Mouse (Mus musculus) testis, adult 2 months (tissue): ENCODE data around the gene Taar7f. TPM values are rescaled to one million over a fixed set of nuclear protein-coding genes. Genes with fewer than 3 reads are reported as not detected.
"Not testable (repeated sequence)": the region's sequence is repeated elsewhere in the genome, so short reads cannot be mapped to it uniquely, and the experiment has no call there.

Experiments
- H3K27ac ChIP-seq: fragments of 200-500 bp; 2 replicates; pipeline ENCODE4 v1.5.1; 2012; ENCODE audit warnings: low read depth, low read length; ENCODE audit not compliant: control insufficient read depth, insufficient read depth
- H3K27me3 ChIP-seq: fragments of 200-500 bp; 2 replicates; pipeline ENCODE4 v1.6.1; 2012; ENCODE audit warnings: mild to moderate bottlenecking, low read length, moderate library complexity; ENCODE audit not compliant: control insufficient read depth, insufficient read depth
- H3K36me3 ChIP-seq: fragments of 200-500 bp; 2 replicates; pipeline ENCODE4 v1.6.1; 2012; ENCODE audit warnings: mild to moderate bottlenecking, low read length; ENCODE audit not compliant: control insufficient read depth, insufficient read depth
- H3K4me1 ChIP-seq: fragments of 200-500 bp; 2 replicates; pipeline ENCODE4 v1.6.1; 2012; ENCODE audit warnings: low read length; ENCODE audit not compliant: control insufficient read depth, insufficient read depth
- H3K4me3 ChIP-seq: fragments of 200-500 bp; 2 replicates; pipeline ENCODE4 v1.5.1; 2012; ENCODE audit warnings: low read depth, mild to moderate bottlenecking, low read length, moderate library complexity, mixed read lengths; ENCODE audit not compliant: control insufficient read depth
- CTCF ChIP-seq: fragments of 200-500 bp; IDR thresholded peaks from 2 replicates; pipeline ENCODE4 v1.5.1; 2012; ENCODE audit warnings: low read depth, mild to moderate bottlenecking, inconsistent platforms, low read length, moderate library complexity; ENCODE audit not compliant: control insufficient read depth, insufficient read depth, insufficient replicate concordance
- POLR2A ChIP-seq: fragments of 200-500 bp; IDR thresholded peaks from 2 replicates; pipeline ENCODE4 v1.6.1; 2012; ENCODE audit warnings: low read depth, mild to moderate bottlenecking, inconsistent platforms, low read length, moderate library complexity; ENCODE audit not compliant: control insufficient read depth
- polyA plus RNA-seq: library from polyadenylated mRNA; depleted of rRNA; stranded (reverse); fragments of >200 nt; gene quantifications from 2 replicates; pipeline ENCODE4 v1.2.3, GENCODE M21; 2012

Gene Taar7f
- polyA plus RNA-seq, 1 experiment = not detected

GRCm38 (mm10) chr10:24040120-24040869 is 9.0 kb upstream of the Taar7f start:
- H3K4me1 ChIP-seq = no peaks in the 10 kb centered on the region
- no peaks in the 10 kb centered on the region for H3K27me3 ChIP-seq
- no peak overlapping the region for H3K27ac ChIP-seq
- no peaks in the 10 kb centered on the region for H3K36me3 ChIP-seq
- TF ChIP-seq POLR2A (no peak), CTCF (no peak)
- H3K4me3 ChIP-seq = no peak overlapping the region

GRCm38 (mm10) chr10:24052039-24052438 is 2.7 kb downstream of the Taar7f start:
- Histone ChIP-seq H3K27ac (no peak overlapping the region), H3K27me3 (no peaks in the 10 kb centered on the region), H3K4me1 (no peaks in the 10 kb centered on the region), H3K36me3 (no peaks in the 10 kb centered on the region), H3K4me3 (no peak overlapping the region)
- TF ChIP-seq CTCF = no peak
- no peak for TF ChIP-seq POLR2A

- Histone ChIP-seq H3K27ac (no peak overlapping the region), H3K36me3 (no peaks in the 10 kb centered on the region), H3K4me3 (no peak overlapping the region), H3K4me1 (no peaks in the 10 kb centered on the region), H3K27me3 (no peaks in the 10 kb centered on the region)
- no peak for TF ChIP-seq POLR2A
- no peak for TF ChIP-seq CTCF
Measured at GRCm38 (mm10) chr10:24058986-24059385, 9.7 kb downstream of the Taar7f start.

- H3K27ac ChIP-seq, H3K4me1 ChIP-seq, H3K4me3 ChIP-seq, H3K36me3 ChIP-seq, H3K27me3 ChIP-seq: not testable (repeated sequence)
Measured at GRCm38 (mm10) chr10:24074751-24075150, 25.4 kb downstream of the Taar7f start.

GRCm38 (mm10) chr10:24076200-24076599 is 26.9 kb downstream of the Taar7f start, which contains the start of gene Taar8a:
TSS of gene Taar8a (plus strand) at chr10:24076500.
- not testable (repeated sequence) for H3K27ac ChIP-seq, H3K27me3 ChIP-seq, H3K4me3 ChIP-seq, H3K4me1 ChIP-seq, H3K36me3 ChIP-seq

- Histone ChIP-seq H3K27ac (no peak overlapping the region), H3K36me3 (no peaks in the 10 kb centered on the region), H3K27me3 (no peaks in the 10 kb centered on the region), H3K4me3 (no peak overlapping the region), H3K4me1 (no peaks in the 10 kb centered on the region)
- TF ChIP-seq POLR2A (no peak), CTCF (no peak)
Measured at GRCm38 (mm10) chr10:24080166-24080565, 30.9 kb downstream of the Taar7f start.

GRCm38 (mm10) chr10:24085936-24086335 is 36.6 kb downstream of the Taar7f start:
- no peaks in the 10 kb centered on the region for H3K36me3 ChIP-seq
- TF ChIP-seq CTCF (no peak), POLR2A (no peak)
- H3K4me1 ChIP-seq = no peaks in the 10 kb centered on the region
- no peaks in the 10 kb centered on the region for H3K27me3 ChIP-seq
- no peak overlapping the region for H3K27ac ChIP-seq
- H3K4me3 ChIP-seq = no peak overlapping the region

GRCm38 (mm10) chr10:24086555-24086954 is 37.2 kb downstream of the Taar7f start:
- Histone ChIP-seq H3K27ac (no peak overlapping the region), H3K27me3 (no peaks in the 10 kb centered on the region), H3K4me1 (no peaks in the 10 kb centered on the region), H3K36me3 (no peaks in the 10 kb centered on the region), H3K4me3 (no peak overlapping the region)
- no peak for TF ChIP-seq CTCF
- TF ChIP-seq POLR2A = no peak
